Mouse (Mus musculus) spleen, postnatal 10 days (tissue): ENCODE measurements at regions not wholly inside any gene's neighbourhood (a gene's known extent, or its start where the extent isn't known, plus 50 kb on each side); places are given as distances from the start of the nearest gene placed in this dataset.

Experiments
- DNase-seq, 2 experiments: peaks; one replicate each; pipeline ENCODE4 v3.0.0; 2021 to 2022; ENCODE audit warnings: low spot score in 2 of 2

GRCm38 (mm10) chr13:41694749-41695419 is 89.2 kb downstream of the Tmem170b start:
- DNase-seq, result no peak

DNA sequence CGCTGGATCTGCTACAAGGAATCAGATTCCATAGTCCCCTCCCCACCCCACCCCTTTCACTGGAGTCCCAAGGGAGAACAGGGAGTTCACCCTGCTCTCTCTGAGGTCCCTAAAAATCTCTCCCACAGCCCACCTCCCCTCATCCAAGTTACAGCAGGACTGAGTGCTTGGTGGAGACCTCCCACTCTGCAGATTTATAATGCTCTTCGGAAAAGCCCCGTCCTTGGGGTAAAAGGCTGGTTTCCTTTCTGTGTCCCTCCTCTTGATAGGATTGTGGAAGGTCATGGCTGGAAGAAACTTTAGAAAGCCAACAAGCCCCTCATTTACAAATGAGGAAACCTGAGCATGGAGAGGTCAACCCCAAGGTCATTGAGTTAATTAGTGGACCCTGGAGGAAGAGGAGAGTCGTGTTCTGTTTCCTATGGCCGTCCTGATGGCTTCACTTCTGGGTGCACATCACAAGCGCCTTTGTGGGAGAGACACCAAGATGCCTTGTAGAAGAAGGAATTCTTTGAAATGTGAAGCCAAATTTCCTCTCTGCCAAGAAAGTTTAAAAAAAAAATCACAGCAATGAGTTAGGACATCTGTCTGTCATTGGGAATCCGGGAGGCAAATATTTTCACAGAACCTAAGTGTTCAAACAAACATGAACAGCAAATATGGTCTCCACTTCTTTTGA is 91.2 kb downstream of the Tmem170b start:
- no peak for DNase-seq

GRCm38 (mm10) chr13:41701345-41701744 is 95.6 kb downstream of the Tmem170b start:
- no peak for DNase-seq

- DNase-seq, result no peak
Observed at GRCm38 (mm10) chr13:41701829-41702231, 96.1 kb downstream of the Tmem170b start.

DNA sequence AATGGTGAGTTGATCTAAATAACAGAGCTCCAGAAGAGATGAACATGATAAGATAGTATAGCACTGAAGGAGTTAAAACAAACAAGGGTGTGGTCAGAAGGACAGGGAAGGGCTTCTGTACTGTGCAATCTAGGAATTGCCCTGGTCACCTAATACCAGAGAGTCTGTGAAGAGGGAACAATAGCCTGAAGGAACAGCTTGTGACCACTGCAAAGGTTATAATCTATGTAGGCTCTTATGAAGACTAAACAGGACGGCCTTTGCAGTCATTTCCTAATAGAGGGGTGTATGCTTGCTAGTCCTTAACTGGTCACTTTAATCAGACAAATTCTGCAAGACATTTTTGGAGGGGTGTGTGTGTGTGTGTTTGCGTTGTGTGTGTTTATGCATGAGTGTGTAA is 97.5 kb downstream of the Tmem170b start:
- no peak for DNase-seq

- DNase-seq, result no peak
Observed at GRCm38 (mm10) chr13:41703618-41704017, 97.9 kb downstream of the Tmem170b start.

DNA sequence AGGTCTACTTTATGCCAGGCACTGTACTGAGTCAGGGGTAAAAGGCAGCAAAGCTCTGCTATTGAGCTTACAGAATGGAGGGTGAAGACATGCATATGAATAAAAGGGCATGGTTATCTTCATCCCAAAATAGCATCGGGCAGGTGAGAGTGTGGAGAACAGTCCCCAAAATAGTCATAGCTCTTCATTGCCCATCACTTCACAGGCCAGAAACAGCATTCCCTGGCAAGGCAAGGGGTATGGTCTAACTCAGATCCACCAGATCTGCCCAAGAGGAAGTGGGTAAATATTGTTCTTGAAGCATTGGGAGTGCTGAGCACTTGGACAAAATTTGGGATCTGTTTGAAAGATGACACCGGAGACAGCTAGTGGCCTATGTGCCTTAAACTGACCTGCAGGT is 99.1 kb downstream of the Tmem170b start:
- DNase-seq, result no peak

DNA sequence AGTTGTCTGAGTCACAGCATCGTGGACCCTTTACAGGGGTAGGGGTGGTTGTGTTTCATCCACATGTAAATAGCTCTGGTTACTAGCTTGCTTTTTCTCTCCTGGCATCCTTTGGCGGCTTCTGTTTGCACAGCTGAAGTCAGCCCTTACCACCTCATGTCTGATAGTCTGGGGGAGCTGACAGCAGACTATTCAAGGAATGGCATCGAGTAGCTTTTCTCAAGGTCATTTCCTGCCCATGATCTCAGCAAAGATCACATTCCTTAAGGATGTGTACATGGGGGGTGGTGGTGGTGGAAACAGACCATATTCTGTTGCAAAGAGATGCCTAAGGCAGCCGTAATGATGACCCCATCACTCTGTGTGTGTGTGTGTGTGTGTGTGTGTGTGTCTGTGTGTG is 99.9 kb downstream of the Tmem170b start:
- DNase-seq, result no peak

- DNase-seq, result no peak
Observed at GRCm38 (mm10) chr13:41707811-41708210, 102.1 kb downstream of the Tmem170b start.

DNA sequence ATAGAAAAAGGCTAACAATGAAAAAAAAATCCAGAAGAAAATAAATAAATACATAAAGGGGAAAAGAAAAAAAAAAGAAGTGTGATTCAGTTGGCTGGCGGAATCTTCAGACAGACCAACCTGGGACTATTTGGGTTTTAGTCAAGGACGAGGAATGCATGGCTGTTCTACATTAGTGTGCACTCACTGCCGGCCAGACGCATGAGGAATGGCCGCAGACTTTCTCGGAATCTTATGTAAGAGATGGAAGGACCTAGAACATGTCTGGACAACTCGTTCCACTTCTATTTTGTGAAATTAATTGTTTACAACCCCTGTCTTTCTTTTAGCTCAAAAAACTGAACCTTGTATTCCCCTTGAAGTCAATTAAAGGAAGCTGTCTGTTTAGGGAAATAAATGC is 103.4 kb downstream of the Tmem170b start:
- no peak for DNase-seq

- DNase-seq, result peak; percentile 55 to 85
Observed at GRCm38 (mm10) chr13:41709475-41710227, 103.9 kb downstream of the Tmem170b start.

DNA sequence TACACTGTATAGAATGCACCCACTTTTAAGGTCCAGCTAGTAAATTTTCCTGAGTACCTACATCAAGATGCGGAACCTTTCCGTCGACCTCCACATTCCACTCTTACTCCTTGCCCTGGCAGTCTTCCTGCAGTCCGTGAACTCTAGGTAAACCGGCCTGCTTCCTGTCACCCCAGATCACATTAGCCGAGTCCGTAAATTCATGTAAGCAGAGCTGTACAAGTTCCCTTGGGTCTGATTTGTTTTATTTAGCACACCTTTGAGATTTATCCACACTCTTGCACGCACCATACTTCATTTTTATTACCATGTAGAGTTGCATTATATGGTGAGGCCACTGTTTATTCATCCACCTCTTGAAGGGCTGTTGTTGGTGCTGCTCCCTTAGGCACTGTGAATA is 106.9 kb downstream of the Tmem170b start:
- no peak for DNase-seq
